Mouse (Mus musculus) neutrophil, adult 59 days (primary cell): Measurements from ENCODE around the gene Egfl7. TPM values are rescaled to one million over a fixed set of nuclear protein-coding genes. Genes with fewer than 3 reads are reported as not detected.

Source experiments
- total RNA-seq, 2 experiments: library from RNA; stranded (reverse); gene quantifications; 1 replicate in 1 of 2; 2 replicates in 1 of 2; pipeline ENCODE4 v1.2.4; 2023

Gene Egfl7
- total RNA-seq, result 1 to 10 TPM; 5.3 to 5.7 TPM

GRCm38 (mm10) chr2:26579714-26580113, at the start of gene Egfl7:
Egfl7 (plus strand) TSS chr2:26580014.

DNA sequence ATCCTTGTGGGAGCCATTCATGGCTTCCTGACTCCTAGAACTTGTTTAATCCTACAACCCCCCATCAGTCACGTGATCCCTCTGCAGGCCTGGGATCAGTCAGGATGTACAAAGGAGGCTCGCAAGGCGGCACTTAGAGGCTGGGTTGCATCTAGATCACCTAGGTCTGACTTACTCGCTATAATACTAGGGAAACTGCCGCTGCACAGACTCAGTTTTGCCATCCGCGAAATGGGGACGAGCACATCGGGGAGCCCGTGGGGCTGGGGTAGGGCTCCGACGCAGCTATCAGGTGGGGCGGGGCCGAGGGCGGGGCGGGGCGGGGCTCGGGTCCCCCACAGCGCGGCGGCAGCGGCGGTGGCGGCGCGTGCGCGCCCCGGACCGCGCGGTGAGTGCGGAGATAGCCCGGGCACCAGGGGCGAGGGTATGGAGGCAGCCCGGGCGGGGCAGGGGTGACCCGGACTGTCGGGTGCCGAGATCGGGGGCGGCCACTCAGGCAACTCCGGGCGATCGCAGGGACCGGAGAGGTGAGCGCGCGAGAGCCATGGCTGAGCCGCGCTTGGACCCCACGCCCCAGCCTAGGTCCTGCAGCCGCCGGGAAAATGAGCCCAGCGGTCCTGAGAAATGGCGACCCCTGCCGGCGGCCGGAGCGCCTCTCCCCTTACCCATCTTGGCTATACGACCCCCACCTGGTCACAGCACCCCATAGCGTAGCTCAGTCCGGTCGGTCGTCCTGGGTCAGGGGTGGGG, 6.7 kb downstream of the Egfl7 start, which contains the start of gene Gm20532:
Gene Gm20532, plus strand, starts transcription at position 346 of the 750 bp plus-strand sequence.

DNA sequence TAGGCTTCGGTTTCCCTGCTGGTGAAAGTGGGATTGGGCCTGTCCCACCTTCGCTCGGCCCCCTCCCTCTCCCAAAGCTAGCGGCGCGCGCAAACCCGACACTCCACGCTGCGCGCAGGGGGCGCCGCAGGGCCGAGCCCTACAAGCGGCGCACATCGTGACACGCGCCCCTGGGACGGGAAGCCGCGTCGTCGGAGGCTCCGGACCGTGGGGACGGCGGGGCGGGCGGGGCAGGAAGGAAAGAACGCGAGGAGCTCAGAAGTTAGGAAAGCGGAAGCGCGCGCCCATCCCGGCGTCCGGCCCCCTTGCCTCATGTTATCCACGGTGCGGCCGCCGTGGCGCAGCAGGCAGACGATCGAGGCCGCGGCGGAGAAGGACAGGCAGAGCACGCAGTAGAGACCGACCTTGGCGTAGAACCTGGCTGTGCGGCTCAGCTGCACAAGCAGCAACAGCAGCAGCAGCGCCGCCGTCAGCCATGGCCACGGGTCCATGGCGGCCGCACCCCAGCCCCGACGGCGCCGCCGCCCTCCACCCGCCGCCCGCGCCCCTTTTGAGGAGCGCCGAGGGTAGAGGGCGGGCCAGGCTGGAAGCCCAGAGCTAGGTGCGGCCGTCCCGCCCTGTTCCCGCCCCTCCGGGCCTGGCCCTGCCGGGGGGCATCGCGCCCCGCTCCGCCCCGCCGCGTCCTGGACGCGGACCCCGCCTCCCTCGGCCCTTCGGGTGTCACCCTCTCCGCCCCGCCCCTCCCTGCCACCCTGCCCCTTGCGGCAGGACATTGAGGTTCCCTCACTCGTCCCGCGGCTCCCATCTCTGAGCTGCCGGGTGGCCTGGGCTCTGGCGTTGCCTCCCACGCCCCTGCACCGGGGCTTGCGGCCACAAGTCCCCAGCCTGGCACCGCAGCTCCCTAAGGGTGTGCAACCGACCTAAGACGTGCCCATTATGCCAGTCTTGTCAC, 24.2 kb downstream of the Egfl7 start, which contains the start of gene Agpat2:
Gene Agpat2, minus strand, starts transcription at position 698 of the 952 bp plus-strand sequence.

DNA sequence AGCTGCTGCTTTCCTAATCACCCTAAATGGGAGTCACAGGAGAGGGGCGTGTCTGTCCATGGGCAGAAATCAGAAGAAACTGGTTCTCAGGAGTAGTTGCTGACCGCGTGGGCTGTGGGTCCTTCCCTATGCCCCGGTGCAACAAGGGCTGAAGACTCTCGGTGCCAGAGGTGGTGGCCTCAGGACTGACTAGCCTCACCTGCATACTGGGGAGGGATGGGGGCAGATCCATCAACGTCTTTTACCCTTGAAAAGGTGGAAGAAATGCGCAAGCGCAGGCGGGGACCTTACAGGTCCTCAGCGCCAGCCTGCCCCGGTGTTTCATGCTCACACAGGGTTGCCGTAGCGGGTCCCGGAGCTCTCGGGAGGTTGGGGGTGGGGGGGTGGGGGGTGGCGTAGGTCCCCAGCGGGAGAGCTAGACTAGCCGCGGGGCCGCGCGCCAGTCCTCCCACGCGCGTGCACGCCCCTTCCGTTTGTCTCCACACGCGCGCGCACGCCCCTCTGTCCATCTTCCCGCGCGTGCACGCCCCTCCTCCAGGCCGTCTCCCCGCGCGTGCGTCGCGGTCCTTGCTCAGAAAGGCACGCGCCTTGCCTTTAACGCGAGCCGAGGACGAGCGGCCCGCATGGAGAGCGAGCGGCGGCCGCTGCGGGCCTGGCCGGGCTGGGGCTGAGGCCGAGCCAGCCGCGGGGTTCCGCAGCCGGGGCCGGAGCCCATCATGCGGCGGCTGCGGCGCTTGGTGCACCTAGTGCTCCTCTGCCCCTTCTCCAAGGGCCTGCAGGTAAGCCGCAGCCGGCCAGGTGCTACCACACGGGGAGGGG, 48.3 kb downstream of the Egfl7 start, which contains the start of gene Fam69b:
Gene Fam69b, plus strand, starts transcription at position 537 of the 819 bp plus-strand sequence.

Other genes starting within 250 kb of the Egfl7 start
- gene Dnlz, start 227.9 kb upstream of the Egfl7 start, total RNA-seq, result 1 to 10 TPM; 4.3 to 6.1 TPM
- gene Card9, start 219.1 kb upstream of the Egfl7 start, total RNA-seq, result 100 to 1,000 TPM; 164 to 201 TPM
- 10 to 100 TPM; 17.2 to 17.3 TPM for gene Snapc4, start 199.4 kb upstream of the Egfl7 start, total RNA-seq
- gene Entr1, start 190.7 kb upstream of the Egfl7 start, total RNA-seq, result 100 to 1,000 TPM in 1 of 2 experiments, 10 to 100 TPM in 1; 96.3 to 106 TPM
- gene Pmpca, start 190.7 kb upstream of the Egfl7 start, total RNA-seq, result 10 to 100 TPM; 53.7 to 55.0 TPM
- 10 to 100 TPM; 18.7 to 18.9 TPM for gene Inpp5e, start 170.8 kb upstream of the Egfl7 start, total RNA-seq
- gene Sec16a, start 134.8 kb upstream of the Egfl7 start, total RNA-seq, result 10 to 100 TPM; 50.4 to 53.5 TPM
- 100 to 1,000 TPM; 180 to 243 TPM for gene Notch1, start 63.4 kb upstream of the Egfl7 start, total RNA-seq
- gene Gm20532, start 6.6 kb downstream of the Egfl7 start, total RNA-seq, result not detected
- gene Agpat2, start 24.4 kb downstream of the Egfl7 start, total RNA-seq, result 100 to 1,000 TPM; 106 to 112 TPM
- gene Fam69b, start 48.4 kb downstream of the Egfl7 start, total RNA-seq, result 1 to 10 TPM; 1.4 TPM
- gene Lcn4, start 91.3 kb downstream of the Egfl7 start, total RNA-seq, result under 1 TPM in 1 of 2 experiments, not detected in 1; 0.64 TPM